ENCODE assay signal across 8 mouse cellular contexts in the genomic region with DNA sequence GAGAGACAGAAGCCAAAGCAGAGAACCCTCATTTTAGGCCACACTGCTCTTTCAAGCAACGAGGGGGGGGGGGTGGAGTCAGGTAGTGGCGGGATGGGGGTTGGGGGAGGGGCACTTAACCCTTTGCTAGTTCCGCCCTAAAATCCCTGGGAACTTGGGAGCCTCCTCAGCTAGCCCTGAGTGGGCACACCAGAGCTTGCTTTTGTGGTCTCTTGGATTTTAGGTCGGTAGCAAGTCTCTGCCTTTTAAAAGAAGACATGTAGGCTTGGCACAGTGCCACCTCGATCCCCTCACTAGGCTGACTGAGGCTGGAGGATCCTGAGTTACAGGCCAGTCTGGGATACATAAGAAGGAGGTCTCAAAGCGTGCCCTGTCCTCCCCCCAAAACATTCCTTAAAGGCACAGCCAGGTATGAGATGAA. TPM values are rescaled to one million over a fixed set of nuclear protein-coding genes. Genes with fewer than 3 reads are reported as not detected.
DNase-seq lines count a peak whose midpoint lies in the region; ATAC-seq and TF ChIP-seq lines count a peak whose summit lies in the region.

No protein-coding gene starts in this region.

- H3K9ac ChIP-seq in heart, adult 2 months (ENCODE audit: low read depth, low read length) = peak overlapping the region; percentile 59
- H3K9ac ChIP-seq in heart, embryonic 12.5 days = peak overlapping the region; percentile 73

- no peak for TF ChIP-seq POLR2A in heart, adult 2 months (IDR thresholded peaks at IDR 0.05; ENCODE audit: insufficient read depth, low read depth, low read length)

- H3K4me1 ChIP-seq in heart, adult 2 months (ENCODE audit: control insufficient read depth, insufficient read depth, low read length) = peaks cover 6% of the 10 kb centered on the region
- H3K4me1 ChIP-seq in heart, embryonic 12.5 days (replicated peaks) = peaks cover 61% of the 10 kb centered on the region

- no peak for ATAC-seq in heart, embryonic 12.5 days (ENCODE audit: insufficient number of reproducible peaks, low FRiP score)

- H3K4me3 ChIP-seq in heart, adult 2 months = no peak overlapping the region; the same call in 1 of the 2 replicates
- peak overlapping the region; percentile 35; the same call in 1 of the 2 replicates for H3K4me3 ChIP-seq in heart, embryonic 12.5 days

- no peaks in the 10 kb centered on the region for H3K36me3 ChIP-seq in heart, adult 2 months (ENCODE audit: control insufficient read depth, insufficient read depth, low read length)
- no peaks in the 10 kb centered on the region for H3K36me3 ChIP-seq in heart, embryonic 12.5 days

- no peak for TF ChIP-seq CTCF in heart, adult 2 months (IDR thresholded peaks at IDR 0.05)

- H3K27me3 ChIP-seq in heart, adult 2 months (ENCODE audit: control insufficient read depth, insufficient read depth, low read length) = no peaks in the 10 kb centered on the region
- no peaks in the 10 kb centered on the region for H3K27me3 ChIP-seq in heart, embryonic 12.5 days (replicated peaks)

- intact Hi-C loops in heart, adult 2 months (cut with DNase I) = loop anchor here (5.0 kb wide), 1 partner anchor 338 kb away; no protein-coding TSS in a partner anchor

- TF ChIP-seq EP300 in heart, adult 2 months (IDR thresholded peaks at IDR 0.05; ENCODE audit: insufficient read depth, low read depth, low read length) = no peak

- WGBS in heart, adult 2 months = 37% methylated on average over 6 of the region's 6 CpGs
- 22% methylated on average over 6 of the region's 6 CpGs for WGBS in heart, embryonic 12.5 days

- H3K27ac ChIP-seq in heart, adult 2 months = peak overlapping the region; percentile 88
- peak overlapping the region; percentile 95 for H3K27ac ChIP-seq in heart, embryonic 12.5 days (ENCODE audit: poor library complexity, severe bottlenecking)

- no peaks in the 10 kb centered on the region for H3K79me2 ChIP-seq in heart, adult 2 months (replicated peaks; ENCODE audit: control insufficient read depth, insufficient read depth, low read length)

- no peak for DNase-seq in heart, adult 2 months
- no peak for DNase-seq in heart, adult 8-10 months (ENCODE audit: low spot score)
- DNase-seq in cerebellum, adult 8-10 months = peak; percentile 47
- DNase-seq in kidney, postnatal 14 days = peak; percentile 40
- DNase-seq in neural tube, embryonic 10.5 days (ENCODE audit: extremely low spot score, low spot score) = peak; percentile 47
- DNase-seq in layer of hippocampus, adult 18-20 months (ENCODE audit: low spot score in 2 of 2) = no peak
- no peak for DNase-seq in left cerebral cortex, adult 11 months (ENCODE audit: low spot score)

- H3K4me2 ChIP-seq in heart, embryonic 12.5 days = peak overlapping the region; percentile 63

- peaks cover under 1% of the 10 kb centered on the region; the same call in 1 of the 2 replicates for H3K9me3 ChIP-seq in heart, embryonic 12.5 days (replicated peaks)

RNA-seq across cellular contexts. Expression of a gene that starts 59.6 kb away (rescaled TPM):
- total RNA-seq in heart, adult 2 months (2021) = 1 to 10 TPM; 2.7 to 2.8 TPM
- polyA plus RNA-seq in heart, adult 2 months (2012; rRNA removed) = 1.9 and 2.0 TPM in 2 replicates
- 1 to 10 TPM; 1.9 to 3.3 (median 2.7) TPM for total RNA-seq in heart, adult 8-10 months (2022)
- 2.6 and 3.0 TPM in 2 replicates for polyA plus RNA-seq in heart, embryonic 12.5 days (2016; fragmentation: Nextera tagmentation; extraction: Ambion mirVana)
- 1 to 10 TPM; 7.8 TPM for total RNA-seq in layer of hippocampus, adult 18-20 months (2021)

Comparison
In these comparisons a context has a peak if more than half of its experiments do, and no peak if none do; other contexts are left out.
1. DNase-seq: peak in cerebellum, adult 8-10 months (single experiment), kidney, postnatal 14 days (single experiment) and neural tube, embryonic 10.5 days (single experiment); none in heart, adult 2 months (0 of 2), heart, adult 8-10 months (single experiment), layer of hippocampus, adult 18-20 months (0 of 2) and left cerebral cortex, adult 11 months (single experiment).